Mouse (Mus musculus) heart, embryonic 11.5 days (tissue): ENCODE results near the gene Calcoco2. TPM values are rescaled to one million over a fixed set of nuclear protein-coding genes. Genes with fewer than 3 reads are reported as not detected.

Experiments
- ATAC-seq: fragments of 200-750 bp; cut with Nextera tagmentation; replicated peaks from 2 replicates; pipeline ENCODE4 v1.8.0; 2017; ENCODE audit warnings: moderate library complexity; ENCODE audit not compliant: insufficient number of reproducible peaks, low FRiP score, low TSS enrichment
- H3K27ac ChIP-seq: fragments of 300-500 bp; sonication (generic); 2 replicates; pipeline ENCODE4 v1.5.1; 2014; ENCODE audit warnings: mild to moderate bottlenecking, low read depth, low read length
- H3K27me3 ChIP-seq: fragments of 300-500 bp; sonication (generic); 2 replicates; pipeline ENCODE4 v1.6.1; 2014; ENCODE audit warnings: mild to moderate bottlenecking, low read length, mixed read lengths; ENCODE audit not compliant: control insufficient read depth, insufficient read depth
- H3K36me3 ChIP-seq: fragments of 300-500 bp; sonication (generic); 2 replicates; pipeline ENCODE4 v1.6.1; 2014; ENCODE audit warnings: mild to moderate bottlenecking, low read length, moderate library complexity, mixed read lengths; ENCODE audit not compliant: control insufficient read depth, insufficient read depth
- H3K4me1 ChIP-seq: fragments of 300-500 bp; sonication (generic); 2 replicates; pipeline ENCODE4 v1.6.1; 2014; ENCODE audit warnings: low read length; ENCODE audit not compliant: control insufficient read depth, insufficient read depth
- H3K4me2 ChIP-seq: fragments of 300-500 bp; sonication (generic); 2 replicates; pipeline ENCODE4 v1.6.1; 2014; ENCODE audit warnings: mild to moderate bottlenecking, moderate library complexity
- H3K4me3 ChIP-seq: fragments of 300-500 bp; sonication (generic); 2 replicates; pipeline ENCODE4 v1.5.1; 2014; ENCODE audit warnings: low read depth, low read length
- H3K9ac ChIP-seq: fragments of 300-500 bp; sonication (generic); 2 replicates; pipeline ENCODE4 v1.6.1; 2014; ENCODE audit warnings: mild to moderate bottlenecking, low read depth, low read length, moderate library complexity
- H3K9me3 ChIP-seq: fragments of 300-500 bp; sonication (generic); replicated peaks from 2 replicates; pipeline ENCODE4 v1.6.1; 2016; ENCODE audit warnings: low read length; ENCODE audit not compliant: control insufficient read depth
- WGBS: fragments of 180-500 bp; shearing (Covaris S2); extraction: QIAGEN DNeasy Blood & Tissue Kit; methylation state at CpG from one replicate; pipeline ENCODE4 v1.1.7; 2014; ENCODE audit not compliant: insufficient replicate concordance; 5-methylcytosine and 5-hydroxymethylcytosine counted together
- polyA plus RNA-seq: library from polyadenylated mRNA; unstranded; fragments of >200 nt; fragmentation: Nextera tagmentation; extraction: Ambion mirVana; gene quantifications from 2 replicates; pipeline ENCODE4 v1.2.1, GENCODE M21; 2014

Calcoco2 gene
- polyA plus RNA-seq, 1 experiment from 2014 or later = not detected

- H3K9me3 ChIP-seq = no peaks in the 10 kb centered on the region
Observed at GRCm38 (mm10) chr11:96058309-96058708, 53.5 kb downstream of the Calcoco2 start.

DNA sequence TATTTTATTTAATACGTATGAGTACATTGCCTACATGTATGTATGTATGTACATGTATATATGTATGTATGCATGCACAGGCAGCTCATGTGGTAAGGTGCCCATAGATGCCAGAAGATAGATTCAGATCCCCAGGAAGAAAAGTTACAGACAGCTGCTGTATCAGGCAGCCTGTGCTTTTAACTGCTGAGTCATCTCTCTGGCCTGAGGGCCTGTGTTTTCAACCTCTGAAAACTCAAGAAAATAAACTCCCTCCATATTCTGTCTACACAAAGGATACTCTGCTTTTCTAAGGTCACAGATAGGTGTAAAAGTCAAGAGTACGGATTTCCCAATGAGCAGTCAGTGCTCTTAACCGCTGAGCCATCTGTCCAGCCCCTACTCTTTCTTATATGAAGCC lies 60.9 kb downstream of the Calcoco2 start:
- H3K9ac ChIP-seq = no peak overlapping the region
- no peaks in the 10 kb centered on the region for H3K27me3 ChIP-seq
- no peak overlapping the region for H3K4me3 ChIP-seq
- WGBS = 99% methylated on average over 3 of the region's 3 CpGs
- H3K27ac ChIP-seq = no peak overlapping the region
- H3K9me3 ChIP-seq = no peaks in the 10 kb centered on the region
- no peaks in the 10 kb centered on the region for H3K4me1 ChIP-seq
- H3K36me3 ChIP-seq = peaks cover 35% of the 10 kb centered on the region
- no peak overlapping the region for H3K4me2 ChIP-seq
- no peak for ATAC-seq

More at GRCm38 (mm10) chr11:96058309-96058708, 53.5 kb downstream of the Calcoco2 start:
- Histone ChIP-seq H3K36me3 (peaks cover 23% of the 10 kb centered on the region), H3K27me3 (no peaks in the 10 kb centered on the region), H3K4me2 (no peak overlapping the region), H3K4me1 (peaks cover under 1% of the 10 kb centered on the region; the same call in 1 of the 2 replicates), H3K4me3 (no peak overlapping the region), H3K27ac (no peak overlapping the region), H3K9ac (no peak overlapping the region)
- ATAC-seq = no peak
- 84% methylated on average over 4 of the region's 4 CpGs for WGBS

- Histone ChIP-seq H3K9me3 (no peaks in the 10 kb centered on the region), H3K27me3 (no peaks in the 10 kb centered on the region), H3K9ac (no peak overlapping the region), H3K4me2 (no peak overlapping the region), H3K27ac (no peak overlapping the region), H3K4me3 (no peak overlapping the region), H3K36me3 (peaks cover 32% of the 10 kb centered on the region), H3K4me1 (no peaks in the 10 kb centered on the region)
- no peak for ATAC-seq
- WGBS = 86% methylated on average over 4 of the region's 4 CpGs
Observed at GRCm38 (mm10) chr11:96049939-96050338, 61.8 kb downstream of the Calcoco2 start.

Other genes with a start within 250 kb of the Calcoco2 start
- gene B4galnt2, start 197.1 kb downstream of the Calcoco2 start, polyA plus RNA-seq = 0.11 TPM in 1 of 2 replicates, not detected in the other
- 50.0 and 51.5 TPM in 2 replicates for gene Igf2bp1, start 106.0 kb downstream of the Calcoco2 start, polyA plus RNA-seq
- not detected in 2 replicates for gene Gip, start 87.4 kb downstream of the Calcoco2 start, polyA plus RNA-seq
- gene Snf8, start 77.1 kb downstream of the Calcoco2 start, polyA plus RNA-seq = 27.1 and 31.3 TPM in 2 replicates
- 23.0 and 33.1 TPM in 2 replicates for gene Ube2z, start 46.6 kb downstream of the Calcoco2 start, polyA plus RNA-seq
- 1,582 and 1,616 TPM in 2 replicates for gene Atp5g1, start 36.3 kb downstream of the Calcoco2 start, polyA plus RNA-seq
- not detected in 2 replicates for gene Ttll6, start 21.8 kb upstream of the Calcoco2 start, polyA plus RNA-seq
- not detected in 2 replicates for gene Hoxb13, start 82.4 kb upstream of the Calcoco2 start, polyA plus RNA-seq
- gene Hoxb9, start 159.5 kb upstream of the Calcoco2 start, polyA plus RNA-seq = 0.09 TPM in 1 of 2 replicates, not detected in the other
- gene Hoxb8, start 169.9 kb upstream of the Calcoco2 start, polyA plus RNA-seq = 0.06 TPM in 1 of 2 replicates, not detected in the other
- gene Hoxb7, start 174.7 kb upstream of the Calcoco2 start, polyA plus RNA-seq = 0.28 and 0.31 TPM in 2 replicates
- 0.32 and 0.90 TPM in 2 replicates for gene Hoxb6, start 180.5 kb upstream of the Calcoco2 start, polyA plus RNA-seq
- 0.65 and 2.4 TPM in 2 replicates for gene Hoxb5, start 191.4 kb upstream of the Calcoco2 start, polyA plus RNA-seq
- gene Hoxb4, start 206.3 kb upstream of the Calcoco2 start, polyA plus RNA-seq = 0.21 and 0.77 TPM in 2 replicates
- gene Hoxb3, start 211.4 kb upstream of the Calcoco2 start, polyA plus RNA-seq = 0.74 and 1.0 TPM in 2 replicates
- gene Hoxb2, start 238.6 kb upstream of the Calcoco2 start, polyA plus RNA-seq = 4.5 and 7.4 TPM in 2 replicates